7 mouse cellular contexts compared by ENCODE assay signal in genomic region chr1:156204656-156205131, GRCm38 (mm10). TPM values are rescaled to one million over a fixed set of nuclear protein-coding genes. Genes with fewer than 3 reads are reported as not detected.
DNase-seq lines count a peak whose midpoint lies in the region; ATAC-seq and TF ChIP-seq lines count a peak whose summit lies in the region.

Fam163a (minus strand) TSS chr1:156205026.

- in situ Hi-C loops in ES-E14 (cut with MboI; ENCODE audit: low sequenced_read_pairs in 2 of 2, unreplicated experiment in 2 of 2), result no loop called here

- H3K9me3 ChIP-seq in E14TG2a.4 (ENCODE audit: low read length), result peaks cover 4% of the 10 kb centered on the region; the same call in 1 of the 2 replicates
- H3K9me3 ChIP-seq in ES-E14 (ENCODE audit: control insufficient read depth, insufficient read depth, low read depth, low read length), result no peaks in the 10 kb centered on the region
- no peaks in the 10 kb centered on the region for H3K9me3 ChIP-seq in embryonic facial prominence, embryonic 15.5 days (replicated peaks)
- H3K9me3 ChIP-seq in liver, postnatal 0 days (ENCODE audit: low read length), result no peaks in the 10 kb centered on the region
- no peaks in the 10 kb centered on the region for H3K9me3 ChIP-seq in stomach, postnatal 0 days (ENCODE audit: control insufficient read depth, low read length)

- H3K4me1 ChIP-seq in E14TG2a.4 (replicated peaks; ENCODE audit: low read depth, low read length) (peaks cover 26% of the 10 kb centered on the region), ES-E14 (ENCODE audit: control insufficient read depth in 2 of 2, insufficient read depth in 2 of 2, low read length in 2 of 2, poor library complexity in 1 of 2) (no peaks in the 10 kb centered on the region; a peak in 1 of 4 replicates)
- H3K4me1 ChIP-seq in embryonic facial prominence, embryonic 15.5 days, result peaks cover 21% of the 10 kb centered on the region
- H3K4me1 ChIP-seq in kidney, adult 2 months (ENCODE audit: control insufficient read depth, insufficient read depth, low read length), result no peaks in the 10 kb centered on the region
- H3K4me1 ChIP-seq in liver, postnatal 0 days (ENCODE audit: insufficient read depth), result no peaks in the 10 kb centered on the region
- H3K4me1 ChIP-seq in stomach, postnatal 0 days (replicated peaks; ENCODE audit: control insufficient read depth, insufficient read depth), result no peaks in the 10 kb centered on the region

- TF ChIP-seq EP300 in liver, postnatal 0 days (IDR thresholded peaks at IDR 0.05; ENCODE audit: low read depth), result no peak
- TF ChIP-seq EP300 in stomach, postnatal 0 days (optimal IDR thresholded peaks at IDR 0.05), result no peak

- peaks cover 58% of the 10 kb centered on the region for H3K27me3 ChIP-seq in E14TG2a.4 (ENCODE audit: insufficient read depth, low read length)
- peaks cover 56% of the 10 kb centered on the region for H3K27me3 ChIP-seq in embryonic facial prominence, embryonic 15.5 days
- no peaks in the 10 kb centered on the region; the same call in 1 of the 2 replicates for H3K27me3 ChIP-seq in kidney, adult 2 months (replicated peaks; ENCODE audit: control insufficient read depth, insufficient read depth, low read length)
- peaks cover 49% of the 10 kb centered on the region for H3K27me3 ChIP-seq in liver, postnatal 0 days (ENCODE audit: insufficient read depth, low read length)
- peaks cover 5% of the 10 kb centered on the region; the same call in 1 of the 2 replicates for H3K27me3 ChIP-seq in stomach, postnatal 0 days (ENCODE audit: control insufficient read depth, insufficient read depth, low read length)

- no peak for TF ChIP-seq POLR2A in kidney, adult 2 months (IDR thresholded peaks at IDR 0.05; ENCODE audit: low read depth, low read length)

- peak; percentile 24 for DNase-seq in ES-E14 (ENCODE audit: low read depth, low spot score)
- peak; percentile 57 for DNase-seq in kidney, adult 2 months
- DNase-seq in liver, postnatal 0 days, result no peak
- peak; percentile 31 for DNase-seq in stomach, postnatal 0 days (ENCODE audit: low spot score)
- no peak for DNase-seq in testis, postnatal 14 days (ENCODE audit: low spot score)

- no peaks in the 10 kb centered on the region for H3K36me3 ChIP-seq in E14TG2a.4 (ENCODE audit: insufficient read depth, low read length)
- no peaks in the 10 kb centered on the region for H3K36me3 ChIP-seq in ES-E14 (ENCODE audit: control insufficient read depth, insufficient read depth, low read length, poor library complexity, severe bottlenecking)
- no peaks in the 10 kb centered on the region for H3K36me3 ChIP-seq in embryonic facial prominence, embryonic 15.5 days
- H3K36me3 ChIP-seq in kidney, adult 2 months (ENCODE audit: control insufficient read depth, insufficient read depth, low read length), result no peaks in the 10 kb centered on the region
- H3K36me3 ChIP-seq in liver, postnatal 0 days (replicated peaks; ENCODE audit: insufficient read depth, low read length), result no peaks in the 10 kb centered on the region
- no peaks in the 10 kb centered on the region for H3K36me3 ChIP-seq in stomach, postnatal 0 days (ENCODE audit: control insufficient read depth, insufficient read depth, low read length)

- H3K9ac ChIP-seq in ES-E14 (ENCODE audit: insufficient read depth, low read depth, low read length, poor library complexity, severe bottlenecking), result peak within 1 kb of the TSS; percentile 65
- no peak within 1 kb of the TSS for H3K9ac ChIP-seq in embryonic facial prominence, embryonic 15.5 days
- no peak within 1 kb of the TSS for H3K9ac ChIP-seq in liver, postnatal 0 days (replicated peaks)
- H3K9ac ChIP-seq in stomach, postnatal 0 days (ENCODE audit: low read length), result peak within 1 kb of the TSS; percentile 18; the same call in 1 of the 2 replicates

- no peak for TF ChIP-seq CTCF in E14TG2a.4 (conservative IDR thresholded peaks at IDR 0.05; ENCODE audit: low read length)
- no peak for TF ChIP-seq CTCF in kidney, adult 2 months (conservative IDR thresholded peaks at IDR 0.05; ENCODE audit: insufficient read depth, insufficient read length, low read depth, low read length)
- no peak for TF ChIP-seq CTCF in liver, postnatal 0 days (IDR thresholded peaks at IDR 0.05; ENCODE audit: low read depth)
- no peak for TF ChIP-seq CTCF in stomach, postnatal 0 days (IDR thresholded peaks at IDR 0.05; ENCODE audit: low read depth)

- WGBS in embryonic facial prominence, embryonic 15.5 days, result under 1% methylated on average over 44 of the region's 44 CpGs
- 2% methylated on average over 44 of the region's 44 CpGs for WGBS in kidney, adult 2 months
- 2% methylated on average over 43 of the region's 44 CpGs for WGBS in liver, postnatal 0 days (ENCODE audit: insufficient replicate concordance)
- WGBS in stomach, postnatal 0 days, result under 1% methylated on average over 39 of the region's 44 CpGs

- H3K4me3 ChIP-seq in E14TG2a.4 (replicated peaks; ENCODE audit: low read length) (peak within 1 kb of the TSS; percentile 81), ES-E14 (ENCODE audit: insufficient read depth in 1 of 2, low read depth in 1 of 2, low read length in 2 of 2, poor library complexity in 1 of 2, severe bottlenecking in 1 of 2) (peak within 1 kb of the TSS; percentile 63 to 80)
- peak within 1 kb of the TSS; percentile 43 for H3K4me3 ChIP-seq in embryonic facial prominence, embryonic 15.5 days (replicated peaks)
- peak within 1 kb of the TSS; percentile 51 for H3K4me3 ChIP-seq in kidney, adult 2 months (ENCODE audit: insufficient read depth, low read depth, low read length)
- peak within 1 kb of the TSS; percentile 26 for H3K4me3 ChIP-seq in liver, postnatal 0 days (ENCODE audit: low read depth, low read length)
- H3K4me3 ChIP-seq in stomach, postnatal 0 days (ENCODE audit: low read depth, low read length), result peak within 1 kb of the TSS; percentile 37

- no peak within 1 kb of the TSS for H3K27ac ChIP-seq in ES-E14 (ENCODE audit: insufficient read depth, low read depth, low read length, poor library complexity, severe bottlenecking)
- no peak within 1 kb of the TSS for H3K27ac ChIP-seq in embryonic facial prominence, embryonic 15.5 days (replicated peaks)
- H3K27ac ChIP-seq in kidney, adult 2 months (ENCODE audit: insufficient read depth, low read depth, low read length), result no peak within 1 kb of the TSS
- H3K27ac ChIP-seq in liver, postnatal 0 days (ENCODE audit: low read depth), result no peak within 1 kb of the TSS
- no peak within 1 kb of the TSS for H3K27ac ChIP-seq in stomach, postnatal 0 days (replicated peaks)

- H3K4me2 ChIP-seq in embryonic facial prominence, embryonic 15.5 days (replicated peaks), result peak within 1 kb of the TSS; percentile 80
- peak within 1 kb of the TSS; percentile 55 for H3K4me2 ChIP-seq in liver, postnatal 0 days (ENCODE audit: low read depth, low read length)
- peak within 1 kb of the TSS; percentile 50 for H3K4me2 ChIP-seq in stomach, postnatal 0 days (replicated peaks; ENCODE audit: low read depth)

- peak; percentile 47; the same call in 1 of the 2 replicates for ATAC-seq in embryonic facial prominence, embryonic 15.5 days (ENCODE audit: insufficient number of reproducible peaks, low FRiP score, low TSS enrichment, low read depth)
- 0 out of 2 replicates have a peak, but pooled peaks have one; percentile 17 for ATAC-seq in liver, postnatal 0 days
- ATAC-seq in stomach, postnatal 0 days (ENCODE audit: low FRiP score, low TSS enrichment), result peak; percentile 45

TF ChIP-seq in ES-E14, 5 proteins besides CTCF, POLR2A, EP300 and RAD21:
- TF ChIP-seq ZC3H11A (IDR thresholded peaks at IDR 0.05; ENCODE audit: borderline replicate concordance, low read depth, low read length) (no peak), CHD2 (IDR thresholded peaks at IDR 0.05; ENCODE audit: low read depth, low read length) (no peak), MAFK (IDR thresholded peaks at IDR 0.05; ENCODE audit: insufficient read depth, low read depth, low read length) (no peak), ZNF384 (IDR thresholded peaks at IDR 0.05; ENCODE audit: low read depth, low read length) (no peak), HCFC1 (IDR thresholded peaks at IDR 0.05; ENCODE audit: borderline replicate concordance, insufficient read depth, low read length) (0 out of 2 replicates have a peak, but pooled peaks have one; percentile 31)

RNA-seq across cellular contexts. Expression of gene Fam163a, which starts in this region (rescaled TPM):
- total RNA-seq in ES-E14 (2012; rRNA removed), result 0.09 and 0.11 TPM in 2 replicates
- polyA plus RNA-seq in embryonic facial prominence, embryonic 15.5 days (2015; fragmentation: Nextera tagmentation; extraction: Ambion mirVana), result 0.32 and 0.43 TPM in 2 replicates
- 5.7 and 6.9 TPM in 2 replicates for polyA plus RNA-seq in kidney, adult 2 months (2012; rRNA removed)
- polyA plus RNA-seq in liver, postnatal 0 days (2015; fragmentation: Nextera tagmentation; extraction: Ambion mirVana), result 0.05 and 0.07 TPM in 2 replicates
- polyA plus RNA-seq in stomach, postnatal 0 days (2015; fragmentation: Nextera tagmentation; extraction: Ambion mirVana), result 1.2 and 1.5 TPM in 2 replicates

Comparison
In these comparisons a context has a peak if more than half of its experiments do, and no peak if none do; other contexts are left out.
1. Peak in DNase-seq, H3K4me3 ChIP-seq and H3K9ac ChIP-seq in ES-E14; RNA of the gene not detected or under 1 TPM.
2. Peak in ATAC-seq, H3K4me3 ChIP-seq and H3K4me2 ChIP-seq in embryonic facial prominence, embryonic 15.5 days; RNA of the gene not detected or under 1 TPM.
3. Peak in ATAC-seq, H3K4me3 ChIP-seq and H3K4me2 ChIP-seq in liver, postnatal 0 days; RNA of the gene not detected or under 1 TPM.
4. H3K4me3 ChIP-seq: peak in every context shown above with its lines; median percentile 81 in E14TG2a.4; 72 in ES-E14; 51 in kidney, adult 2 months; 43 in embryonic facial prominence, embryonic 15.5 days; 37 in stomach, postnatal 0 days; 26 in liver, postnatal 0 days.
5. DNase-seq: peak in kidney, adult 2 months (single experiment) and stomach, postnatal 0 days (single experiment); none in liver, postnatal 0 days (single experiment) and testis, postnatal 14 days (single experiment).
6. Peak in every context shown above with its lines, with median percentiles within 50 percentile points of each other: ATAC-seq and H3K4me2 ChIP-seq.